Mouse (Mus musculus): ENCODE data around the gene Ptgr1. TPM values are rescaled to one million over a fixed set of nuclear protein-coding genes. Genes with fewer than 3 reads are reported as not detected.
A peak's percentile ranks its signal among the peaks of the same experiment; 100 is the strongest.

Ptgr1 gene
- polyA plus RNA-seq, 1 experiment from 2014 or later, result 3.4 TPM

DNA sequence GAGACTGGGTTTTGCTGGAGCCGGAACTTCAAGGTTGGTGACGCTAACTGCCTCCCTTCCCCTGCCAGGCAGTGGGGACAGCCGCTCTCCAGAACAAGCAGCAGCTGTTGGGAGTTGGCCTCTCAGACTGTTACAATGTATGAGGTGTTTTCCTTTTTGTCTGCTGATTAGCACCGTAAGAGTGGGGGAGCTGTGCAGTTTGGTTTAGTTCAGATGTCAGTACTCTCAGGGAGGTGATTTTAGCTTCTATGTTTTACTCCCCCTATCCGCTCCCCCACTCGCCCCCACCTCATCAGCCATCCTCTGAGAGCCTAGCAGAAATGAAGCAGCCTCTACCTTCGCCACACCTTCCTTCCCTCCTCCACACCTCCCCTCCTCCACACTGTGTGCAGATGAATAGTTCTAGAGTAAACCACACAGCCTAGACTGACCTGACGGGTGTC, 8.4 kb upstream of the Ptgr1 start:
- Histone ChIP-seq H3K36me3 (ENCODE audit: control insufficient read depth, insufficient read depth) (no peaks in the 10 kb centered on the region), H3K27ac (ENCODE audit: low read length) (no peak overlapping the region), H3K27me3 (replicated peaks; ENCODE audit: control insufficient read depth, insufficient read depth, low read length) (no peaks in the 10 kb centered on the region), H3K4me3 (replicated peaks; ENCODE audit: low read length) (no peak overlapping the region), H3K4me1 (replicated peaks; ENCODE audit: control insufficient read depth, insufficient read depth, low read length) (no peaks in the 10 kb centered on the region), H3K4me2 (ENCODE audit: low read length) (no peak overlapping the region), H3K9me3 (ENCODE audit: control insufficient read depth, low read length) (no peaks in the 10 kb centered on the region), H3K9ac (replicated peaks; ENCODE audit: low read depth, low read length) (no peak overlapping the region)
- WGBS, result 76% methylated on average over 8 of the region's 8 CpGs
- no peak for ATAC-seq

DNA sequence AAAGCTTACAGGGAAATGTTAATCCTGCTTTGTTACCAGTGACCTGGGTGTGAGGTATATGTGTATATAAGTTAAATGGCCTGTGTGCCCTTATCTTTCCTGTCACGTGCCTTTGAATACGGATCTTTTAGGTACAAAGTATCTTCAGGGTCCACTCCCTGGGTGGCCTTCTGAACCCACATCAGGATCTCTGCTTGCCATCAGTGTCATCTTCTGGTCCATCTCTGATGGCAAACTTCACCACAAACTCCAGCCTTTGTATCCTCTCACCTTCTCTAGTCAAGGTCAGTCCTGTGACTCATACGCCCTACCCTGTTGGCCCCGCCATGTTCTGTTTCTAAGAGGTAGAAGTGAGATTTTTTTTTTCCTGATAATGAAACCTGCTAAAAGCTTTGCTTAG, 7.8 kb upstream of the Ptgr1 start, which contains the start of gene Dnajc25:
Dnajc25 (plus strand) TSS at position 301 of the 400 bp plus-strand sequence.
- no peak for ATAC-seq
- H3K4me1 ChIP-seq (replicated peaks; ENCODE audit: control insufficient read depth, insufficient read depth, low read length), result no peaks in the 10 kb centered on the region
- no peak within 1 kb of the TSS for H3K4me3 ChIP-seq (replicated peaks; ENCODE audit: low read length)
- H3K27ac ChIP-seq (ENCODE audit: low read length), result no peak within 1 kb of the TSS
- no peak within 1 kb of the TSS for H3K4me2 ChIP-seq (ENCODE audit: low read length)
- 94% methylated on average over 4 of the region's 4 CpGs for WGBS
- no peaks in the 10 kb centered on the region for H3K9me3 ChIP-seq (ENCODE audit: control insufficient read depth, low read length)
- no peaks in the 10 kb centered on the region for H3K36me3 ChIP-seq (ENCODE audit: control insufficient read depth, insufficient read depth)
- no peaks in the 10 kb centered on the region for H3K27me3 ChIP-seq (replicated peaks; ENCODE audit: control insufficient read depth, insufficient read depth, low read length)
- no peak within 1 kb of the TSS for H3K9ac ChIP-seq (replicated peaks; ENCODE audit: low read depth, low read length)

DNA sequence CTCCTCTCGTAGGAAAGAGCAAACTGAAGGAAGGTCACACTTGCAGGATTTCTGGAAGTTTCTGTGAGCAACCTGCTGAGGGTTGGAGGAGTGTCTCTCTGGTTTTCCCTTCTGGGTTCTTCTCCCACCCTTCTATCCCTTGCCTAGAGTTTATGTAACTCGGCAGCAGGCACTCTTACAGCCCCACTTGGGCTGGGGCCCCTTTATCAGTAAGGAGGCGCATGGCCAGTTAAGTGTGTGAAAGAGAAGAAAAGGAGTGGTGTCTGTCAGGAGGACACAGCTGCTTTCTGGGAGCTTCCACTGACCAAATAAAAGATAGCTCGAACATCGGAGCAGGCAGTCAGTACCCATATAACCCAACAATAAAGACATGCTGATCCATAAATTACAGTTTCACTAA, 5.3 kb upstream of the Ptgr1 start:
- Histone ChIP-seq H3K36me3 (ENCODE audit: control insufficient read depth, insufficient read depth) (no peaks in the 10 kb centered on the region), H3K4me2 (ENCODE audit: low read length) (no peak overlapping the region), H3K27me3 (replicated peaks; ENCODE audit: control insufficient read depth, insufficient read depth, low read length) (no peaks in the 10 kb centered on the region), H3K4me3 (replicated peaks; ENCODE audit: low read length) (no peak overlapping the region), H3K9me3 (ENCODE audit: control insufficient read depth, low read length) (no peaks in the 10 kb centered on the region), H3K27ac (ENCODE audit: low read length) (no peak overlapping the region), H3K9ac (replicated peaks; ENCODE audit: low read depth, low read length) (no peak overlapping the region), H3K4me1 (replicated peaks; ENCODE audit: control insufficient read depth, insufficient read depth, low read length) (0 out of 2 replicates have a peak, but pooled peaks cover under 1% of the 10 kb centered on the region)
- 87% methylated on average over 5 of the region's 5 CpGs for WGBS
- ATAC-seq, result no peak

DNA sequence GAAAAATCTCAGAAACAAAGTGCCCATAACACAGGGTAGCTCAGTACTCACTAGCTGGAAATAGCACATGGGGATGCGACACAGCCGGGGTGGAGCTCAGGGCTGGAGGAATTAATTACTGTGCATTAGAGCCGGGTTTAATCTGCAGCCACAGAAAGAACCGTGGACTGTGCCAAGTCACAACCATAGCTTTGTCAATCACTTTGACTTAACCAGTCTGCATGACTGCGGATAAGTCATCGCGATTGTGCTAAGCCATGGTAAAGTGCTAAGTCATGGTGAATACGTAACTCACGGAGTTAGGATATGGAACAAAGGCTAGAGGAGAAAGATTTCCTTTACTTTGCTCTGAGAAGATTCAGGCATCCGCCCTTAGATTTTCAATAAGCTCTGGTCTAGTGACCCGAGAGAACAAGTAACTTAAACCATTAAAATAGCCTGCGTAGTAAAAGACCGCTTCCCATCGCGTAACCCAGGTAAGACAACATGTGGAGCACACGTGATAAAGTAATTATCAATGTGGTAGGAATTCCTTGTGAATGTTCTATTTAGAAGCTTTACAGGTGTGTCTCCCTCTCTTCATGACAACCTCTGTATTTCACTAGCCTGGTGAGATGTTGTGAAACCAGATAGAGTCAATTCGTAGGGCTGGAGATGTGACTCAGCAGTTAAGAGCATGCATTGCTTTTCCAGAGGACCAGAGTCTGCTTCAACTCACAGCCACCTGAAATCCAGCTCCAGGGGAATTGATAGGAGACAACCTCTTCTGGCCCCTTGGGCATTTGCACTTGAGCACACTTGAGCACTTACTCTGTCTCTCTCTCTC, 3.9 kb upstream of the Ptgr1 start:
- peak; percentile 56 for ATAC-seq
- Histone ChIP-seq H3K4me2 (ENCODE audit: low read length) (no peak overlapping the region), H3K27ac (ENCODE audit: low read length) (no peak overlapping the region), H3K9me3 (ENCODE audit: control insufficient read depth, low read length) (no peaks in the 10 kb centered on the region), H3K4me3 (replicated peaks; ENCODE audit: low read length) (no peak overlapping the region), H3K27me3 (replicated peaks; ENCODE audit: control insufficient read depth, insufficient read depth, low read length) (no peaks in the 10 kb centered on the region), H3K36me3 (ENCODE audit: control insufficient read depth, insufficient read depth) (no peaks in the 10 kb centered on the region), H3K9ac (replicated peaks; ENCODE audit: low read depth, low read length) (no peak overlapping the region), H3K4me1 (replicated peaks; ENCODE audit: control insufficient read depth, insufficient read depth, low read length) (peaks cover 6% of the 10 kb centered on the region; the same call in 1 of the 2 replicates)
- WGBS, result 59% methylated on average over 17 of the region's 17 CpGs

- Histone ChIP-seq H3K27ac (ENCODE audit: low read length) (no peak overlapping the region), H3K9me3 (ENCODE audit: control insufficient read depth, low read length) (no peaks in the 10 kb centered on the region), H3K36me3 (ENCODE audit: control insufficient read depth, insufficient read depth) (no peaks in the 10 kb centered on the region), H3K9ac (replicated peaks; ENCODE audit: low read depth, low read length) (no peak overlapping the region), H3K4me3 (replicated peaks; ENCODE audit: low read length) (no peak overlapping the region), H3K4me2 (ENCODE audit: low read length) (no peak overlapping the region), H3K27me3 (replicated peaks; ENCODE audit: control insufficient read depth, insufficient read depth, low read length) (no peaks in the 10 kb centered on the region), H3K4me1 (replicated peaks; ENCODE audit: control insufficient read depth, insufficient read depth, low read length) (peaks cover 6% of the 10 kb centered on the region; the same call in 1 of the 2 replicates)
- 86% methylated on average over 7 of the region's 7 CpGs for WGBS
- no peak for ATAC-seq
Observed at GRCm38 (mm10) chr4:58989303-58989898, 2.5 kb upstream of the Ptgr1 start.

DNA sequence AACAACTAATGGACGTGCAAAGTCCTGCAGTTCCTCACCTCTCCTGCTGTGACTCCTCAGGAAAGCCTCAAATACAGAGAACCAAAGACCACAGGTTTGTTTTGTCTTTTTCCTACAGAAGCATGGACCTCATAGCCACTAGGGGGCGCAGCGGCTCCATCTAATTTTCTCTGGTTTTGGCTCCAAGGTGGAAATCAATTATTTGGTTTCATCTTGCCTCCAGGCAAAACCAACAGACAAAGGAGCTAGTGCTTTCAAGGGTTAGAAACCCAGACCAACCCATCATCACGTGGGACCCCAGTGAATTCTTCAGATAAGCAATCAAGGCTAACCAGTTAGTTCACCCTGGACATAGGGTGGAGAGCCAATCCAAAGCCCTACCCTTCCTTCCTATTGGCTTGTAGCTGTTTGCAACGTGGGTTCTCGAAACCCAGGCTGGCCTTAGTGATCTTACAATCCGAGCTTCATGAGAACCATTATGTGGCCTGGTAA, 1.7 kb downstream of the Ptgr1 start:
- no peak for ATAC-seq
- WGBS, result 22% methylated on average over 7 of the region's 7 CpGs
- Histone ChIP-seq H3K9ac (replicated peaks; ENCODE audit: low read depth, low read length) (no peak overlapping the region), H3K4me3 (replicated peaks; ENCODE audit: low read length) (no peak overlapping the region), H3K9me3 (ENCODE audit: control insufficient read depth, low read length) (no peaks in the 10 kb centered on the region), H3K27ac (ENCODE audit: low read length) (no peak overlapping the region), H3K4me1 (replicated peaks; ENCODE audit: control insufficient read depth, insufficient read depth, low read length) (peaks cover 6% of the 10 kb centered on the region; the same call in 1 of the 2 replicates), H3K4me2 (ENCODE audit: low read length) (no peak overlapping the region), H3K27me3 (replicated peaks; ENCODE audit: control insufficient read depth, insufficient read depth, low read length) (no peaks in the 10 kb centered on the region), H3K36me3 (ENCODE audit: control insufficient read depth, insufficient read depth) (no peaks in the 10 kb centered on the region)

DNA sequence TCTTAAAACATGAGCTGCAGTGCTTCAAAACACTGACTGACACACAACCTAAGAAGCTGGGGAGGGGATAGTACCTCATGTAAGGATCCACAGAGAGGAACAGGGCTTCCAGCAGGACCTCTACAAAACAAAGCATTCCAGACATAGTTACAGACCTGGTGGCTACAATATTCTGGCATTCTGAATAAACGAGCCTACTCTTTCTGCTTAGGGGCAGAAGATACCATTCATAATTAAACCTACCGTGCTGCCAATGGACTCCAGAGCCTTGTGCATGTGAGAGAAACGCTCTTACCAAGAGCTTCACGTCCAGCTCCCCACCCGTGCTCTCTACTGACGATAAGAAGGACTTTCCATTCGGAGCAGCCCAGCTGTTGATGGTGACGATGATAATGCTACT, 4.1 kb downstream of the Ptgr1 start:
- Histone ChIP-seq H3K27ac (ENCODE audit: low read length) (no peak overlapping the region), H3K9ac (replicated peaks; ENCODE audit: low read depth, low read length) (no peak overlapping the region), H3K4me3 (replicated peaks; ENCODE audit: low read length) (no peak overlapping the region), H3K4me2 (ENCODE audit: low read length) (no peak overlapping the region), H3K27me3 (replicated peaks; ENCODE audit: control insufficient read depth, insufficient read depth, low read length) (no peaks in the 10 kb centered on the region), H3K36me3 (ENCODE audit: control insufficient read depth, insufficient read depth) (no peaks in the 10 kb centered on the region), H3K4me1 (replicated peaks; ENCODE audit: control insufficient read depth, insufficient read depth, low read length) (peaks cover 6% of the 10 kb centered on the region; the same call in 1 of the 2 replicates), H3K9me3 (ENCODE audit: control insufficient read depth, low read length) (no peaks in the 10 kb centered on the region)
- no peak for ATAC-seq
- WGBS, result 84% methylated on average over 8 of the region's 8 CpGs

GRCm38 (mm10) chr4:58981421-58981820, 5.5 kb downstream of the Ptgr1 start:
- peaks cover under 1% of the 10 kb centered on the region; the same call in 1 of the 2 replicates for H3K4me1 ChIP-seq (replicated peaks; ENCODE audit: control insufficient read depth, insufficient read depth, low read length)
- no peaks in the 10 kb centered on the region for H3K36me3 ChIP-seq (ENCODE audit: control insufficient read depth, insufficient read depth)
- ATAC-seq, result no peak
- H3K4me3 ChIP-seq (replicated peaks; ENCODE audit: low read length), result no peak overlapping the region
- whole genome bisulfite sequencing, result 75% methylated on average over 6 of the region's 6 CpGs
- H3K27ac ChIP-seq (ENCODE audit: low read length), result no peak overlapping the region
- H3K9ac ChIP-seq (replicated peaks; ENCODE audit: low read depth, low read length), result no peak overlapping the region
- H3K4me2 ChIP-seq (ENCODE audit: low read length), result no peak overlapping the region
- no peaks in the 10 kb centered on the region for H3K27me3 ChIP-seq (replicated peaks; ENCODE audit: control insufficient read depth, insufficient read depth, low read length)
- H3K9me3 ChIP-seq (ENCODE audit: control insufficient read depth, low read length), result no peaks in the 10 kb centered on the region

DNA sequence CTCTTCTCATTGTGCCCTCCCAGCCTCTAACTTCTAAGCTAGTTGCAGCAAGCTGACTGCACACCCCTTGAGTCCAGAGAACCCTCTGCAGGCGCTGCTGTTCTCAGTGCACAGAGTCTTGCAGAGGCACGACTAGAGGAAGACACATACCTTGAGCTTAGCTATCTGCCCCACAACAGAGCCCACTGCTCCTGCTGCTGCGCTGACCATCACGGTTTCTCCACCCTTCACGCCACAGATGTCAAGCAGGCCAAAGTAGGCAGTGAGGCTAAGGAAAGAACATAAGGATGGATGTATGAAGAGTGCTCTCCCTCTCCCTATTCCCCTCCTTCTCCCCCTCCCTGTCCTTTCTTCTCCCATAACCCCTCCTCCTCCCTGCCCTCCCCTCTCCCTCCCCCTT, 11.2 kb downstream of the Ptgr1 start:
- Histone ChIP-seq H3K27me3 (replicated peaks; ENCODE audit: control insufficient read depth, insufficient read depth, low read length) (no peaks in the 10 kb centered on the region), H3K36me3 (ENCODE audit: control insufficient read depth, insufficient read depth) (no peaks in the 10 kb centered on the region), H3K27ac (ENCODE audit: low read length) (no peak overlapping the region), H3K9me3 (ENCODE audit: control insufficient read depth, low read length) (no peaks in the 10 kb centered on the region), H3K9ac (replicated peaks; ENCODE audit: low read depth, low read length) (no peak overlapping the region), H3K4me2 (ENCODE audit: low read length) (no peak overlapping the region), H3K4me3 (replicated peaks; ENCODE audit: low read length) (no peak overlapping the region), H3K4me1 (replicated peaks; ENCODE audit: control insufficient read depth, insufficient read depth, low read length) (no peaks in the 10 kb centered on the region)
- ATAC-seq, result no peak
- 89% methylated on average over 5 of the region's 5 CpGs for WGBS

Measured in forebrain, embryonic 16.5 days (tissue).